Mouse (Mus musculus) small intestine, adult 2 months (tissue): ENCODE data around the gene Zfhx3.

Experiments used
- CTCF ChIP-seq: fragments of 200-500 bp; IDR thresholded peaks from 2 replicates; pipeline ENCODE4 v1.5.1; 2012; ENCODE audit warnings: low read depth, mild to moderate bottlenecking, control low read depth, inconsistent platforms, low read length, moderate library complexity, mixed read lengths; ENCODE audit not compliant: insufficient replicate concordance, insufficient read length; ENCODE audit errors: extremely low read depth
- POLR2A ChIP-seq: fragments of 200-500 bp; IDR thresholded peaks from 2 replicates; pipeline ENCODE4 v1.6.1; 2012; ENCODE audit warnings: low read depth, mild to moderate bottlenecking, control low read depth, inconsistent platforms, low read length, moderate library complexity

GRCm38 (mm10) chr8:108899251-108899771, 956.9 kb downstream of the Zfhx3 start:
- TF ChIP-seq POLR2A (no peak), CTCF (no peak)
